Mouse (Mus musculus): Measurements from ENCODE around the gene Fnbp4.

DNA sequence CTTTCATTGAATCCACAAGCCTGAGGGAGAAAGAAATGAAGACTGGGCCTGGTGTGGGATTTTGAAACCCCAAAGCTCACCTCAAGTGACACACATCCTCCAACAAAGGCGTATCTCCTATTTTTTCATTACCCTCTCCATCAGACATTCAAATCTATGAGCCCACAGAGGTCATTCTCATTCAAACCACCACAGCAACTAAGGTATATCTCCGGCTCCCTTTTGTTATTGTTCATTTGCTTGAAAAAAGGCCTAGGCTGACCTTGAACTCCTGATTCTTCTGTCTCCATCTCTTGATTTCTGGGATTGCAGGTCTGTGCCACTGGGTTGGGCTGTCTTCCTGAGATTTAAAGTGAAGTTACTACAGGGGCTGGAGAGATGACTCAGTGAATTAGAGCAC lies 77.8 kb downstream of the Fnbp4 start:
- no peak for TF ChIP-seq POLR2A (IDR thresholded peaks at IDR 0.05; ENCODE audit: low read depth, low read length)
- no peak for TF ChIP-seq CTCF (conservative IDR thresholded peaks at IDR 0.05; ENCODE audit: insufficient read depth, insufficient read length, low read depth, low read length)
